27 mouse cellular contexts compared by ENCODE assay signal in the genomic region with DNA sequence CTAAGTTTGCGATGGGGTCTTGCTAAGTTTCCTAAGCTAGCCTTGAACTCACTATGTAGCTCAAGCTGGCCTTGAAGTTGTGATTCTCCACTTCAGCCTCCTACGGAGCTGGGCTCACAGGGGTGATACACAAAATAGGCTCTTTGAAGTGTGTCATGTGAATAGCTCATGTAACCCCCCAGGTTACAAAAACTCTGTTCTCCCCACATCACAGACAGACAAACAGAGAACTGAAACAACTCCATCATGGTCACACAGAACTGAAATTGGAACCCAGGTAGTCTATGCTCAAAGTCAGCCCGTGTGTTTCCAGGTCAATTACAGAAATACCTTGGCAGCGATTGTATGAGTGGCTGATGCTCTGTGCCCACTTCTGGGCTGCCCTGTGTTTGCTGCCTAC.
"Had no signal": no experiment of that assay in that cellular context is flagged by ENCODE, and none has a peak within 500 bp of the region (broad histone marks: within the 10 kb centered on the region; RNA-seq: fewer than 3 reads in every experiment).

No protein-coding gene starts in this region.

- H3K4me1 ChIP-seq: embryonic facial prominence, embryonic 10.5 days; embryonic facial prominence, embryonic 12.5 days; embryonic facial prominence, embryonic 13.5 days; embryonic facial prominence, embryonic 15.5 days; forebrain, embryonic 10.5 days; forebrain, embryonic 12.5 days; forebrain, embryonic 13.5 days; forebrain, embryonic 15.5 days had no signal

- H3K27ac ChIP-seq: embryonic facial prominence, embryonic 10.5 days; embryonic facial prominence, embryonic 12.5 days; embryonic facial prominence, embryonic 13.5 days; embryonic facial prominence, embryonic 15.5 days; forebrain, embryonic 10.5 days; forebrain, embryonic 12.5 days; forebrain, embryonic 13.5 days; forebrain, embryonic 15.5 days; gastrocnemius, adult 2 months; heart, adult 2 months; heart, embryonic 10.5 days had no signal

- H3K4me3 ChIP-seq: embryonic facial prominence, embryonic 10.5 days; embryonic facial prominence, embryonic 12.5 days; embryonic facial prominence, embryonic 13.5 days; embryonic facial prominence, embryonic 15.5 days; erythroblast, embryonic 14.5 days; forebrain, embryonic 10.5 days; forebrain, embryonic 12.5 days; forebrain, embryonic 13.5 days; forebrain, embryonic 15.5 days; gastrocnemius, adult 2 months; heart, adult 2 months; heart, embryonic 10.5 days had no signal

- H3K4me2 ChIP-seq: embryonic facial prominence, embryonic 12.5 days; embryonic facial prominence, embryonic 13.5 days; embryonic facial prominence, embryonic 15.5 days; forebrain, embryonic 12.5 days; forebrain, embryonic 13.5 days; forebrain, embryonic 15.5 days had no signal

- H3K9me3 ChIP-seq: embryonic facial prominence, embryonic 10.5 days; embryonic facial prominence, embryonic 12.5 days; embryonic facial prominence, embryonic 13.5 days; embryonic facial prominence, embryonic 15.5 days; forebrain, embryonic 10.5 days; forebrain, embryonic 12.5 days; forebrain, embryonic 13.5 days; forebrain, embryonic 15.5 days; heart, embryonic 10.5 days had no signal

- DNase-seq: cerebellum, adult 9-10 months; cerebellum, adult 9-11 months; cerebellum, postnatal 10 days; cerebellum, postnatal 14 days; cerebellum, postnatal 25 days; cerebellum, postnatal 36 days; embryo, embryonic 11 days; forebrain, postnatal 0 days; gastrocnemius, adult 2 months; gastrocnemius, postnatal 10 days; gastrocnemius, postnatal 14 days; gastrocnemius, postnatal 25 days; gastrocnemius, postnatal 36 days; heart, adult 18-20 months; heart, adult 2 months had no signal

- ATAC-seq: forebrain, embryonic 13.5 days; forebrain, embryonic 14.5 days; forebrain, embryonic 15.5 days; forebrain, embryonic 16.5 days; forebrain, postnatal 0 days had no signal

- H3K9ac ChIP-seq: embryonic facial prominence, embryonic 12.5 days; embryonic facial prominence, embryonic 13.5 days; embryonic facial prominence, embryonic 15.5 days; forebrain, embryonic 12.5 days; forebrain, embryonic 13.5 days; forebrain, embryonic 15.5 days; forebrain, postnatal 0 days had no signal

- H3K36me3 ChIP-seq: embryonic facial prominence, embryonic 10.5 days; embryonic facial prominence, embryonic 12.5 days; embryonic facial prominence, embryonic 13.5 days; embryonic facial prominence, embryonic 15.5 days; forebrain, embryonic 10.5 days; forebrain, embryonic 12.5 days; forebrain, embryonic 15.5 days; heart, embryonic 10.5 days had no signal

- H3K27me3 ChIP-seq: embryonic facial prominence, embryonic 12.5 days; embryonic facial prominence, embryonic 13.5 days; embryonic facial prominence, embryonic 15.5 days; forebrain, embryonic 12.5 days; forebrain, embryonic 13.5 days; forebrain, embryonic 15.5 days had no signal
